Mouse (Mus musculus): ENCODE measurements around the gene AI467606. TPM values are rescaled to one million over a fixed set of nuclear protein-coding genes. Genes with fewer than 3 reads are reported as not detected.

The AI467606 gene
- polyA plus RNA-seq, 1 experiment from 2014 or later, result 1.9 TPM

Small RNAs within 50 kb of the gene (microRNA-seq; reads per million reads assigned to microRNA genes)
- not detected for gene Gm44343

Other genes starting within 250 kb of the AI467606 start
- 16.5 and 25.7 TPM in 2 replicates for gene Doc2a, start 243.9 kb upstream of the AI467606 start, polyA plus RNA-seq (2014; fragmentation: Nextera tagmentation; extraction: Ambion mirVana)
- gene Hirip3, start 229.4 kb upstream of the AI467606 start, polyA plus RNA-seq (2014; fragmentation: Nextera tagmentation; extraction: Ambion mirVana), result 10.1 and 11.1 TPM in 2 replicates
- 93.7 and 95.3 TPM in 2 replicates for gene Ino80e, start 229.0 kb upstream of the AI467606 start, polyA plus RNA-seq (2014; fragmentation: Nextera tagmentation; extraction: Ambion mirVana)
- 36.4 and 37.2 TPM in 2 replicates for gene Taok2, start 206.7 kb upstream of the AI467606 start, polyA plus RNA-seq (2014; fragmentation: Nextera tagmentation; extraction: Ambion mirVana)
- 28.0 and 29.3 TPM in 2 replicates for gene Tmem219, start 168.4 kb upstream of the AI467606 start, polyA plus RNA-seq (2014; fragmentation: Nextera tagmentation; extraction: Ambion mirVana)
- 102 and 104 TPM in 2 replicates for gene Kctd13, start 162.5 kb upstream of the AI467606 start, polyA plus RNA-seq (2014; fragmentation: Nextera tagmentation; extraction: Ambion mirVana)
- 8.0 and 10.9 TPM in 2 replicates for gene Asphd1, start 141.8 kb upstream of the AI467606 start, polyA plus RNA-seq (2014; fragmentation: Nextera tagmentation; extraction: Ambion mirVana)
- gene Sez6l2, start 140.8 kb upstream of the AI467606 start, polyA plus RNA-seq (2014; fragmentation: Nextera tagmentation; extraction: Ambion mirVana), result 68.9 and 70.1 TPM in 2 replicates
- 110 and 118 TPM in 2 replicates for gene Cdipt, start 115.4 kb upstream of the AI467606 start, polyA plus RNA-seq (2014; fragmentation: Nextera tagmentation; extraction: Ambion mirVana)
- gene Cdiptos, start 115.3 kb upstream of the AI467606 start, polyA plus RNA-seq (2014; fragmentation: Nextera tagmentation; extraction: Ambion mirVana), result 0.98 and 1.0 TPM in 2 replicates
- 3.4 and 4.0 TPM in 2 replicates for gene Mvp, start 76.7 kb upstream of the AI467606 start, polyA plus RNA-seq (2014; fragmentation: Nextera tagmentation; extraction: Ambion mirVana)
- gene Pagr1b, start 74.9 kb upstream of the AI467606 start, polyA plus RNA-seq (2014; fragmentation: Nextera tagmentation; extraction: Ambion mirVana), result 0.70 TPM in 1 of 2 replicates, not detected in the other
- 31.5 and 38.6 TPM in 2 replicates for gene Pagr1a, start 74.0 kb upstream of the AI467606 start, polyA plus RNA-seq (2014; fragmentation: Nextera tagmentation; extraction: Ambion mirVana)
- gene Gm42742, start 70.3 kb upstream of the AI467606 start, polyA plus RNA-seq (2014; fragmentation: Nextera tagmentation; extraction: Ambion mirVana), result 51.9 and 52.3 TPM in 2 replicates
- 46.7 and 57.0 TPM in 2 replicates for gene Prrt2, start 70.1 kb upstream of the AI467606 start, polyA plus RNA-seq (2014; fragmentation: Nextera tagmentation; extraction: Ambion mirVana)
- 68.6 and 73.1 TPM in 2 replicates for gene Maz, start 64.3 kb upstream of the AI467606 start, polyA plus RNA-seq (2014; fragmentation: Nextera tagmentation; extraction: Ambion mirVana)
- 20.3 and 24.6 TPM in 2 replicates for gene Kif22, start 48.9 kb upstream of the AI467606 start, polyA plus RNA-seq (2014; fragmentation: Nextera tagmentation; extraction: Ambion mirVana)
- gene Zg16, start 4.0 kb upstream of the AI467606 start, polyA plus RNA-seq (2014; fragmentation: Nextera tagmentation; extraction: Ambion mirVana), result not detected in 2 replicates
- gene Qprt, start 30.9 kb downstream of the AI467606 start, polyA plus RNA-seq (2014; fragmentation: Nextera tagmentation; extraction: Ambion mirVana), result 0.55 and 0.87 TPM in 2 replicates
- gene Spn, start 46.5 kb downstream of the AI467606 start, polyA plus RNA-seq (2014; fragmentation: Nextera tagmentation; extraction: Ambion mirVana), result not detected in 2 replicates
- gene Cd2bp2, start 104.7 kb downstream of the AI467606 start, polyA plus RNA-seq (2014; fragmentation: Nextera tagmentation; extraction: Ambion mirVana), result 63.7 and 64.9 TPM in 2 replicates
- gene Tbc1d10b, start 117.1 kb downstream of the AI467606 start, polyA plus RNA-seq (2014; fragmentation: Nextera tagmentation; extraction: Ambion mirVana), result 24.6 and 33.0 TPM in 2 replicates
- gene Mylpf, start 117.5 kb downstream of the AI467606 start, polyA plus RNA-seq (2014; fragmentation: Nextera tagmentation; extraction: Ambion mirVana), result 2.2 and 2.8 TPM in 2 replicates
- gene Zfp553, start 141.7 kb downstream of the AI467606 start, polyA plus RNA-seq (2014; fragmentation: Nextera tagmentation; extraction: Ambion mirVana), result 25.0 TPM in 2 replicates
- 8.3 and 9.2 TPM in 2 replicates for gene Sept1, start 141.8 kb downstream of the AI467606 start, polyA plus RNA-seq (2014; fragmentation: Nextera tagmentation; extraction: Ambion mirVana)
- gene Zfp771, start 152.9 kb downstream of the AI467606 start, polyA plus RNA-seq (2014; fragmentation: Nextera tagmentation; extraction: Ambion mirVana), result 63.4 and 63.5 TPM in 2 replicates
- 119 and 126 TPM in 2 replicates for gene Dctpp1, start 169.3 kb downstream of the AI467606 start, polyA plus RNA-seq (2014; fragmentation: Nextera tagmentation; extraction: Ambion mirVana)
- 76.3 and 80.6 TPM in 2 replicates for gene Sephs2, start 182.7 kb downstream of the AI467606 start, polyA plus RNA-seq (2014; fragmentation: Nextera tagmentation; extraction: Ambion mirVana)
- gene Itgal, start 204.9 kb downstream of the AI467606 start, polyA plus RNA-seq (2014; fragmentation: Nextera tagmentation; extraction: Ambion mirVana), result 0.12 and 0.46 TPM in 2 replicates

Measured in hindbrain, embryonic 14.5 days (tissue).